Mouse (Mus musculus) central nervous system, embryonic 18 days (tissue): ENCODE results near the gene Cidec. TPM values are rescaled to one million over a fixed set of nuclear protein-coding genes. Genes with fewer than 3 reads are reported as not detected.

ENCODE experiments used
- polyA plus RNA-seq: library from polyadenylated mRNA; depleted of rRNA; stranded (reverse); fragments of >200 nt; gene quantifications from 2 replicates; pipeline ENCODE4 v1.2.3, GENCODE M21; 2012; rRNA removed

Cidec gene
- polyA plus RNA-seq, result 0.04 and 0.07 TPM in 2 replicates

DNA sequence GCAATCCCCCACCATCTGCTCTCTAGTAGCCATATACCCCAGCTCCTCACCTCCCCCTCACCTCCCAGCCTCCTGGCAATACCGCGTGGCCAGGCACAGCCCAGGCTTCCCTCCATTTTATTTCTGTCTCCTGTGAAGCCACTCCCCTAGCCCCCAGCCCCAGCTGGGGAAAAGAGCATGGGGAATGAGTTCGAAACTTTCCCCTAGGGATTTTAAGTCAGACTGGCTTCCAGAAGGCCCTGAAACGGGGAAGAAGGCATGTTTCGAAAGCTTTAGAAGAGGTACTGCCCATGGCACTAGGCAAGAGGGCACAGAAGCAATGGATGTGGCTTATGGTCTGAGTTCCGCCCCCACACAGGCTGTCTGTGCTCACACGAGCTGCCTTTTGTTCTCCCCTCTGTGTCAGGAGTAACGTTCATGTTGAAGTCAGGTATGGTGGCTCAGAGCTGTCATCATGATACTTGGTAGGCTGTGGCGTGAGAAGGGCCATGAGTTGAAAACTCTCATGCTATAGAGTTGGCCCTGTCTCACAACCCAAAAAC is at the start of gene Cidec:
Cidec (minus strand) TSS at position 97 of the 542 bp plus-strand sequence.

DNA sequence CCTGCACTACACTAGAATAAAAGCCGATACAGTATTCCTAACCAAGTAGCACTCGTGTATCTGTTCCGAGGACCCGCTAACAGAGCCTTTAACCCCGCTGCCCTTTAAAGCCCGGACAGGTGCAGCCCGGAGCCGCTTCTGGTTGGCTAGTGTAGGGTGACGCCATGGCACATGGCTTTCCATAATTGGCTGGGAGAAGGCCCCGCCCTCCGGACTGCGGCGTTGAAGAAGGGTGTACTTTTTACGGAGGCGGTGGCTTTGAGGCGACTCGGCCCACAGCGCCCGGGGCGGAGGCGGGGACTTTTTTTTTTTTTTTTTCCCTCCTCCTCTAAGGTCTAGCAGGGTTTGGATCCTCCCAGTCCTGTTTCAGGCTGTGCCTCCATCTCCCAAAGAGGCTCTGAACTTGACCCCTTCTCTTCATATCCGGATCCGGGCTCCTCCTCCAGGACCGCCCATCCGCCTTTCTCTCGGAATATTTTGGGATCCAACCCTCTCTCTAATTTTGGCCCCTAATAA is 47.6 kb upstream of the Cidec start, which contains the start of gene Creld1:
Creld1 (plus strand) TSS at position 198 of the 516 bp plus-strand sequence.

DNA sequence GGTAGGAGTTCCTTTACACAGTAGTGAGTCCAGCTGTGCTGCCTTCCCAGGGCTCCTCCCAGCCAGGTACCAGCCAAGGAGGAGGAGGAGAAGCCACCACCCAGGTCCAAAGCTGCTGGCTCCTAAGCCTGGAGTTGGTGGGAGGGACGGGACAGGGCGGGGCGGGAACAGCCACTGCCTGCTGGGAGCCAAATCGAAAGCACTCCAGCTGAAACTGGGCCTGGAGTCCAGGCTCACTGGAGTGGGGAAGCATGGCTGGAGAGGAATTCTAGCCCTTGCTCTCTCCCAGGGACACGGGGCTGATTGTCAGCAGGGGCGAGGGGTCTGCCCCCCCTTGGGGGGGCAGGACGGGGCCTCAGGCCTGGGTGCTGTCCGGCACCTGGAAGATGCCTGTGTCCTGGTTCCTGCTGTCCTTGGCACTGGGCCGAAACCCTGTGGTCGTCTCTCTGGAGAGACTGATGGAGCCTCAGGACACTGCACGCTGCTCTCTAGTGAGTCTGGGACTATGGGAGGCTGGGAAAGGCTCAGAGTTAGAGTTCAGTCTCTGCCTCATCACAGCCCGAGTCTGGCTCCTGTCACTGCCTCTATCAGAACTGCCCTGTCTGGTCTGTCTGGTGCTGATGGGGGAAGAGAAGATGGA is 35.9 kb upstream of the Cidec start, which contains the start of gene Il17rc:
Il17rc (plus strand) TSS at position 131 of the 640 bp plus-strand sequence.

DNA sequence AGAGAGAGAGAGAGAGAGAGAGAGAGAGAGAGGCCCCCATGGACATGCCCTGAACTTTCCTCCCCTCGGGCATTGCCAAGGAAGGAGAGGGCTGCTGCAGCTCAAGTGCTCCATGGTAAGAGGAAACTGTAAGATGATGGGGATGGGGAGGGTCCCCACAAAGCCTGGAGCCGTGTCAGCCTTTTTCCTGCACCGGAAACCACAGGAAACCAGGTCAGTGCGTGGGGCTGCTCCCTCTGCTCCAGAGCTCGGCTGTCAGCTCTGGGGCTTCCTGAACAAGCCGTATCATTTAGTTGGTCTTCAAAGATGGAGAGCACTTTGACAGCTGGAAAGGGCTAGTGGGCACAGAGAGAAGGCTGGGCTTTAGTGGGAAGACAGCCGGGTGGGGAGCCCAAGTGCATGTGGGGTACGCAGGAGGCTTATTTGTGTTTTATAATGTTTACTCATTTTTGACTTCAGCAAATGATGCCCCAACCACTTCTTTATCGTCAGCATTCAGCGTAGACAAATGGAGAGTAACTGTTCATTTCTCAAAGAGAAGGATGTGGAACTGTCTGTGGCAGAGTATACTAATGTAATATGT is 22.5 kb upstream of the Cidec start, which contains the start of gene Il17re:
Il17re (plus strand) TSS at position 533 of the 583 bp plus-strand sequence.

DNA sequence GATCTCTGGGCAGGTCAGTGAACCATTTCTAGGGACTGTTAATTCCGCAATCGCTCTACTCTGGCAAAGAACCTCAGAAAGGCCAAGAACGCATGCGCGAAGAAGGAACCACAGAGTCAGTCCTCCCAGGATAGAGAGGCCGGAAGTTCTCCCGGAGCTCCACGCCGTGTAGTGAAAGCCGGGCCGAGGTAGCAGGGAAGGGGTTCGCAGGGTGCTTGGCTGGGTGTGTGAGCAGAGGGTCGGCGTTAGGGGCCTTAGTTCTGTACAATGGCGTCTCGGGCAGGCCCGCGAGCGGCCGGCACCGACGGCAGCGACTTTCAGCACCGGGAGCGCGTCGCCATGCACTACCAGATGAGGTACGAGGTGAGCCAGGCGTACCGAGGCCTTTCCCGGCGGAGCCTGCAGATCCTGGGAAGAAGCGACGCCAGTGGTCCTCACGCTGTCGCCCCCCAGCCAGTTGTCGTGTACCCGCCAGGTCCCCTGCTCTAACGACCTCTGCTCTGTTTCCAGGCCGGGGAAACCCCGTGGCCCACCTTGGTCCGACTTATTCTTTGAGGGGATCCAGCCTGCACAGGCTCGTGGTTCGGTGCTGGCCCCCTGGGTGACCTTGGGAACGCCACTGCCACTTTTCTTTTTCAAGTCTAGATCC is 7.0 kb upstream of the Cidec start, which contains the start of gene Jagn1:
Jagn1 (plus strand) TSS at position 128 of the 649 bp plus-strand sequence.

DNA sequence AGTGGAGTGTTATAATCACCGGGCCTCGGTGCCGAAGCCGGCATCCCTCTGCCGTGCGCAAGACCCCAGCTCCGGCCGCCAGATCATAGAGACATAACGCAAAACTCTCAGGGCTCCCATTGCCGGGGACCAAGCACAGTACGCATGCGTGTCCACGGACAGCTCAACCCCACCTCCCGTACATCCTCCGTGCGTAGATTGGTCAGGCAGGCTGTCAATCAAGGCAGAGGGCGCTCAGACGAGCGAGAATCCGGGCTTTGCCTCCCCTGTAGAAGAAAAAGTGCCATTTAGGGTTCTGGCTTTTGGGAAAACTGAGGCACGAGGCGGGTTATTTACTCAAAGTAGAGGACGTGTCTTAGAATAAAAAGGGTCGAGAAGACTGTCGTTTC is 16.4 kb downstream of the Cidec start, which contains the start of gene Rpusd3:
Rpusd3 (minus strand) TSS at position 142 of the 389 bp plus-strand sequence.

DNA sequence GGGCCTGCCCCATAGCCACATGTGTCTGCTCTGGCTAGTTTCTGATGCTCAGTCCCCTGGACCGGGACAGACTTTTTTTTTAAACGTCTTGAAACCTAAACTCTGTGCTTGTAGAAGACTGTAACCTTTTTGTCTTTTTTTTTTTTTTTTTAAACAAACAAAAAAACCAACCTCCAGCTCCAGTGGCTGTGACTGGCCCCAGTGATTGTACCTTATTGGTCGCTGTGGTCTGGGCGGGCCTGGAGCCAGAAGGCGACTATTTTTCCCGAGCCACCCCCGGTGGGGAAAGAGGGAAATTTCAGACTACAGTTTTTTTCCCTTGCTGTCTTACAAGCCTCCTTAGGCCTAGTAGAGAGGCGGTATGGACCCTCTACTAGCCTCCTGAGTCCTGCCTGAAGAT is 46.6 kb downstream of the Cidec start, which contains the start of gene Ttll3:
Ttll3 (plus strand) TSS at position 301 of the 400 bp plus-strand sequence.

DNA sequence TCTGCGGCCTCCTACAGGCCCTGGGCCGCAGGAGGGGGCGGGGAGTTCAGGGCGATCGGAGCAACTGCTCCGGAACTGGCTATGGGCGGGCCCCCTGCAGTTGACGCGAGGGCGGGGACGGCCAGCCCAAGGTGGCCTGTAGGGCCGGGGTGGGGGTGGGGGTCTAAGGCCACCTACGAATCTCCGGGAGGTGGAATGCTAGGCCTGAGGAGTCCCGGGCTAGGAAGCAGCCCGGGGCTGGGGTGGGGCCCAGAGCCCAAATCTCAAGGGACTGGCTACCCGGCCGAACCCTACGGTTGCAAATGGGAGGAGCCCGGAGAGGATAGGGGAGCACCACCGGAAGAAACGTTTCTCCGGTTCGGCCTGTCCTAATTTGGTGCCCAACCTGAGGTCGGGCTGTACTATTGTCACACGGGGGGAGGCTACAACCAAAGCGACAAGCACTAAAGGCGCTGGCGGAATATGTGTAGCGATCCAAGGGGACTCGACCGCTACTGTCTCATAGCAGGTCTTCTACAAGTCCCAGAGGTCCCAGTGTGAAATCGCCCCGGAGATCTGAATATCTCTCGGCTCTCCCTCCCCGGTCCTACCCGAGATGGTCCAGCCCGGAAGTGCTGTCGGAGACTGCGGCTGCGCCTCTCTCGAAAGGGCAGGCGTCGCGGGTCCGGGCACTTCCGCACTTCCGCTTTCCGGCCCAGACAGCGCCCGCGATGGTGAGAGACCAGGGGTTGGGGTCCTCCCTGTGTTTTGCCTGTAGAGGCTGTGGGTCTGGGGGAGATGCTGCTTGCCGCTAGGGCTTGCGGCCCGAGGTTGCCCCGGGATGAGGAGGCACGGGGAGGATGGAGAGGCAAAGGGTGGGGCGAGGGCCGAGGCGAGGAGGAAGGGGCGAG is 57.8 kb downstream of the Cidec start, which contains the start of the genes Tada3 and Arpc4:
Tada3 (minus strand) TSS at position 388 of the 890 bp plus-strand sequence.
Arpc4 (plus strand) TSS at position 620 of the 890 bp plus-strand sequence.

Other genes with a start within 250 kb of the Cidec start
- gene Lhfpl4, start 240.4 kb downstream of the Cidec start, polyA plus RNA-seq, result 63.7 and 69.4 TPM in 2 replicates
- 33.4 and 34.9 TPM in 2 replicates for gene Mtmr14, start 197.9 kb downstream of the Cidec start, polyA plus RNA-seq
- gene Cpne9, start 153.5 kb downstream of the Cidec start, polyA plus RNA-seq, result 3.1 and 9.4 TPM in 2 replicates
- 28.8 and 28.9 TPM in 2 replicates for gene Brpf1, start 128.6 kb downstream of the Cidec start, polyA plus RNA-seq
- gene Ogg1, start 108.8 kb downstream of the Cidec start, polyA plus RNA-seq, result 14.3 and 16.3 TPM in 2 replicates
- 102 and 103 TPM in 2 replicates for gene Camk1, start 91.8 kb downstream of the Cidec start, polyA plus RNA-seq
- gene Tada3, start 57.9 kb downstream of the Cidec start, polyA plus RNA-seq, result 70.0 and 78.9 TPM in 2 replicates
- gene Arpc4, start 57.6 kb downstream of the Cidec start, polyA plus RNA-seq, result 132 and 137 TPM in 2 replicates
- 22.2 and 22.8 TPM in 2 replicates for gene Ttll3, start 46.5 kb downstream of the Cidec start, polyA plus RNA-seq
- gene Rpusd3, start 16.4 kb downstream of the Cidec start, polyA plus RNA-seq, result 20.9 and 21.9 TPM in 2 replicates
- 69.3 and 70.5 TPM in 2 replicates for gene Jagn1, start 6.8 kb upstream of the Cidec start, polyA plus RNA-seq
- gene Il17re, start 22.7 kb upstream of the Cidec start, polyA plus RNA-seq, result 0.13 and 0.36 TPM in 2 replicates
- 3.5 and 4.0 TPM in 2 replicates for gene Il17rc, start 35.7 kb upstream of the Cidec start, polyA plus RNA-seq
- 43.0 and 44.8 TPM in 2 replicates for gene Creld1, start 47.5 kb upstream of the Cidec start, polyA plus RNA-seq
- 13.0 and 13.1 TPM in 2 replicates for gene Prrt3, start 66.2 kb upstream of the Cidec start, polyA plus RNA-seq
- 74.1 and 76.8 TPM in 2 replicates for gene Emc3, start 95.9 kb upstream of the Cidec start, polyA plus RNA-seq
- 4.5 and 4.6 TPM in 2 replicates for gene Fancd2, start 95.9 kb upstream of the Cidec start, polyA plus RNA-seq
- gene Fancd2os, start 165.0 kb upstream of the Cidec start, polyA plus RNA-seq, result 0.04 TPM in 1 of 2 replicates, not detected in the other
- 247 and 262 TPM in 2 replicates for gene Brk1, start 169.0 kb upstream of the Cidec start, polyA plus RNA-seq
- 55.8 and 61.6 TPM in 2 replicates for gene Vhl, start 188.2 kb upstream of the Cidec start, polyA plus RNA-seq
- gene Irak2, start 202.7 kb upstream of the Cidec start, polyA plus RNA-seq, result 4.9 and 5.6 TPM in 2 replicates